Mouse (Mus musculus) hindbrain, embryonic 16.5 days (tissue): Measurements from ENCODE around the gene Kcnn4. TPM values are rescaled to one million over a fixed set of nuclear protein-coding genes. Genes with fewer than 3 reads are reported as not detected.

Source experiments
- ATAC-seq: fragments of 200-750 bp; cut with Nextera tagmentation; 2 replicates; pipeline ENCODE4 v1.8.0; 2017; ENCODE audit warnings: moderate TSS enrichment, moderate library complexity
- H3K27ac ChIP-seq: fragments of 300-500 bp; sonication (generic); 2 replicates; pipeline ENCODE4 v1.5.1; 2014; ENCODE audit warnings: low read depth, mild to moderate bottlenecking, control low read depth, low read length, moderate library complexity
- H3K27me3 ChIP-seq: fragments of 300-500 bp; sonication (generic); replicated peaks from 2 replicates; pipeline ENCODE4 v1.6.1; 2014; ENCODE audit warnings: low read length; ENCODE audit not compliant: control insufficient read depth, insufficient read depth
- H3K36me3 ChIP-seq: fragments of 300-500 bp; sonication (generic); 2 replicates; pipeline ENCODE4 v1.6.1; 2014; ENCODE audit warnings: mild to moderate bottlenecking, low read length, moderate library complexity, mixed read lengths; ENCODE audit not compliant: control insufficient read depth, insufficient read depth
- H3K4me1 ChIP-seq: fragments of 300-500 bp; sonication (generic); 2 replicates; pipeline ENCODE4 v1.6.1; 2014; ENCODE audit warnings: low read depth, low read length; ENCODE audit not compliant: control insufficient read depth, insufficient read depth
- H3K4me2 ChIP-seq: fragments of 300-500 bp; sonication (generic); 2 replicates; pipeline ENCODE4 v1.6.1; 2014; ENCODE audit warnings: mild to moderate bottlenecking, low read length, control low read depth, moderate library complexity
- H3K4me3 ChIP-seq: fragments of 300-500 bp; sonication (generic); 2 replicates; pipeline ENCODE4 v1.5.1; 2014; ENCODE audit warnings: mild to moderate bottlenecking, low read length, control low read depth, moderate library complexity
- H3K9ac ChIP-seq: fragments of 300-500 bp; sonication (generic); 2 replicates; pipeline ENCODE4 v1.6.1; 2014; ENCODE audit warnings: low read depth, mild to moderate bottlenecking, control low read depth, low read length, moderate library complexity
- H3K9me3 ChIP-seq: fragments of 300-500 bp; sonication (generic); 2 replicates; pipeline ENCODE4 v1.6.1; 2014; ENCODE audit warnings: mild to moderate bottlenecking, low read length, moderate library complexity; ENCODE audit not compliant: control insufficient read depth
- WGBS: fragments of 180-500 bp; shearing (Covaris S2); extraction: QIAGEN DNeasy Blood & Tissue Kit; methylation state at CpG from one replicate; pipeline ENCODE4 v1.1.7; 2014; 5-methylcytosine and 5-hydroxymethylcytosine counted together
- polyA plus RNA-seq: library from polyadenylated mRNA; unstranded; fragments of >200 nt; fragmentation: Nextera tagmentation; extraction: Ambion mirVana; gene quantifications from 2 replicates; pipeline ENCODE4 v1.2.1, GENCODE M21; 2015

Gene Kcnn4
- polyA plus RNA-seq, 1 experiment from 2014 or later: 2.5 TPM

- ATAC-seq: no peak
- H3K27ac ChIP-seq: no peak overlapping the region
- no peaks in the 10 kb centered on the region for H3K27me3 ChIP-seq
- WGBS: 85% methylated on average over 16 of the region's 16 CpGs
- H3K4me1 ChIP-seq: no peaks in the 10 kb centered on the region; the same call in 1 of the 2 replicates
- H3K4me3 ChIP-seq: no peak overlapping the region
- no peak overlapping the region for H3K9ac ChIP-seq
- no peak overlapping the region for H3K4me2 ChIP-seq
- no peaks in the 10 kb centered on the region for H3K9me3 ChIP-seq
- no peaks in the 10 kb centered on the region for H3K36me3 ChIP-seq
Measured at GRCm38 (mm10) chr7:24382730-24383372, 12.8 kb downstream of the Kcnn4 start.

GRCm38 (mm10) chr7:24384070-24384469 is 14.0 kb downstream of the Kcnn4 start:
- WGBS: 70% methylated on average over 6 of the region's 6 CpGs
- Histone ChIP-seq H3K4me1 (no peaks in the 10 kb centered on the region), H3K9ac (no peak overlapping the region), H3K27ac (no peak overlapping the region), H3K9me3 (no peaks in the 10 kb centered on the region), H3K4me3 (no peak overlapping the region), H3K4me2 (no peak overlapping the region), H3K36me3 (no peaks in the 10 kb centered on the region), H3K27me3 (no peaks in the 10 kb centered on the region)
- ATAC-seq: no peak

DNA sequence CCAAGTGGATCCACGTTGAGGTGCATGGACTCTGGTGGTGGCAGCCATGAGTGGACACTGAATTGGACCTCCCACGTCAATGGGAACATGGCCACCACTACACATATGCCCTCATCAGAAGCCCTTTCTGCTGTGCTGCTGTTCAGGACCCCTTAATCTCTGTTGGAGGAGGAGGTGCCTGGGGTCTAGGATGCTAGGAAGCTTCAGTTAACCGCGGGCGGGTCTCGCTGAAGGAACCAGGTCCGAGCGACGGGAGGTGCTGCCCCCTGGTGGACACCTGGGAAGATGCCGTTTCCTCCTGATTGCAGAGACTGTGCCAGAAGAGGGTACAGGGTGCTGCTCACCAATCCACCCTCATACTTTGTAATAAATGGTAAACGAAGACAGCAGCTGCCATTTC is 14.8 kb downstream of the Kcnn4 start:
- Histone ChIP-seq H3K4me3 (no peak overlapping the region), H3K9ac (no peak overlapping the region), H3K27ac (no peak overlapping the region), H3K27me3 (no peaks in the 10 kb centered on the region), H3K4me2 (peak overlapping the region; percentile 26), H3K36me3 (no peaks in the 10 kb centered on the region), H3K9me3 (no peaks in the 10 kb centered on the region), H3K4me1 (no peaks in the 10 kb centered on the region)
- 10% methylated on average over 11 of the region's 11 CpGs for WGBS
- ATAC-seq: peak; percentile 57; the same call in 1 of the 2 replicates

GRCm38 (mm10) chr7:24387059-24387556 is 17.0 kb downstream of the Kcnn4 start:
- Histone ChIP-seq H3K4me1 (peaks cover 3% of the 10 kb centered on the region; the same call in 1 of the 2 replicates), H3K9ac (no peak overlapping the region), H3K4me3 (no peak overlapping the region), H3K9me3 (no peaks in the 10 kb centered on the region), H3K27ac (no peak overlapping the region), H3K4me2 (no peak overlapping the region), H3K36me3 (no peaks in the 10 kb centered on the region), H3K27me3 (no peaks in the 10 kb centered on the region)
- ATAC-seq: no peak
- WGBS: 87% methylated on average over 10 of the region's 10 CpGs

GRCm38 (mm10) chr7:24389516-24390187 is 19.6 kb downstream of the Kcnn4 start:
- H3K9ac ChIP-seq: no peak overlapping the region
- H3K9me3 ChIP-seq: no peaks in the 10 kb centered on the region
- peaks cover 3% of the 10 kb centered on the region; the same call in 1 of the 2 replicates for H3K4me1 ChIP-seq
- 73% methylated on average over 13 of the region's 13 CpGs for WGBS
- no peak overlapping the region for H3K4me3 ChIP-seq
- no peak for ATAC-seq
- no peaks in the 10 kb centered on the region for H3K27me3 ChIP-seq
- H3K36me3 ChIP-seq: no peaks in the 10 kb centered on the region
- H3K27ac ChIP-seq: no peak overlapping the region
- H3K4me2 ChIP-seq: no peak overlapping the region

GRCm38 (mm10) chr7:24390512-24390911 is 20.4 kb downstream of the Kcnn4 start:
- Histone ChIP-seq H3K9ac (no peak overlapping the region), H3K27me3 (no peaks in the 10 kb centered on the region), H3K4me2 (peak overlapping the region; percentile 28; the same call in 1 of the 2 replicates), H3K4me3 (no peak overlapping the region), H3K9me3 (no peaks in the 10 kb centered on the region), H3K4me1 (peaks cover 3% of the 10 kb centered on the region; the same call in 1 of the 2 replicates), H3K36me3 (no peaks in the 10 kb centered on the region), H3K27ac (no peak overlapping the region)
- no peak for ATAC-seq
- WGBS: 51% methylated on average over 6 of the region's 7 CpGs

DNA sequence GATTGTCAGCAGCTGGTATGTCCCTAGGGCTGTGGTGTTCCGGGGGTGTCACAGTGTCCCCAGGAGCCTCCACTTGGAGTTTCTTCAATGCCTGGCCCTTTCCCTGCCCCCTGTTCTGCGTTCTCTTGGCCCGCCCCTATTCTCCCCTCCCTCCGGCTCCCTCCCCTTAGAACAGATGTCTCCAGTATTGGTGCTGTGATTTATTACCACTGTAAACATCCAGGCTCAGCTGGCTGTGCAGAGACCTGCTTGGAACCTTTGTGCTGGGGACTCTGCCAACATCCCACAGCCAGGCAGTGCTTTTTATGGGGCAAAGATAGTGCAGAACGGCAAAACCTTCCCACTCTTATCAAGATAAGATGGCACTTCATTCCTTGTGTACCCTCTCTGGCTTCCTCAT is 21.0 kb downstream of the Kcnn4 start:
- Histone ChIP-seq H3K4me3 (no peak overlapping the region), H3K27ac (peak overlapping the region; percentile 64)

GRCm38 (mm10) chr7:24391687-24392086 is 21.6 kb downstream of the Kcnn4 start:
- H3K4me2 ChIP-seq: no peak overlapping the region
- peaks cover 3% of the 10 kb centered on the region; the same call in 1 of the 2 replicates for H3K4me1 ChIP-seq
- no peak for ATAC-seq
- WGBS: 75% methylated on average over 2 of the region's 2 CpGs
- H3K36me3 ChIP-seq: no peaks in the 10 kb centered on the region
- H3K27me3 ChIP-seq: no peaks in the 10 kb centered on the region
- no peaks in the 10 kb centered on the region for H3K9me3 ChIP-seq
- peak overlapping the region; percentile 64 for H3K27ac ChIP-seq
- no peak overlapping the region for H3K9ac ChIP-seq
- no peak overlapping the region for H3K4me3 ChIP-seq

More for the DNA sequence above, 21.0 kb downstream of the Kcnn4 start:
- WGBS: 29% methylated on average over 5 of the region's 5 CpGs
- H3K36me3 ChIP-seq: no peaks in the 10 kb centered on the region
- H3K4me1 ChIP-seq: peaks cover 3% of the 10 kb centered on the region; the same call in 1 of the 2 replicates
- H3K9me3 ChIP-seq: no peaks in the 10 kb centered on the region
- H3K27me3 ChIP-seq: no peaks in the 10 kb centered on the region
- H3K4me2 ChIP-seq: peak overlapping the region; percentile 28
- H3K9ac ChIP-seq: 0 out of 2 replicates have a peak overlapping the region, but pooled peaks have one; percentile 18
- peak; percentile 86 for ATAC-seq

- no peak overlapping the region for H3K4me2 ChIP-seq
- no peaks in the 10 kb centered on the region for H3K27me3 ChIP-seq
- ATAC-seq: no peak
- no peak overlapping the region for H3K9ac ChIP-seq
- H3K36me3 ChIP-seq: no peaks in the 10 kb centered on the region
- H3K4me1 ChIP-seq: peaks cover 3% of the 10 kb centered on the region
- WGBS: 85% methylated on average over 2 of the region's 3 CpGs
- no peak overlapping the region for H3K4me3 ChIP-seq
- no peak overlapping the region for H3K27ac ChIP-seq
- H3K9me3 ChIP-seq: no peaks in the 10 kb centered on the region
Measured at GRCm38 (mm10) chr7:24394054-24394453, 24.0 kb downstream of the Kcnn4 start.
